Mouse (Mus musculus) CH12.LX (cell line): ENCODE measurements at regions not wholly inside any gene's neighbourhood (a gene's known extent, or its start where the extent isn't known, plus 50 kb on each side); places are given as distances from the start of the nearest gene placed in this dataset.

Source experiments
- CTCF ChIP-seq, 2 experiments: IDR thresholded peaks in 1 of 2; conservative IDR thresholded peaks in 1 of 2; 2 replicates each; pipeline ENCODE4 v1.5.1; 2011 to 2012; ENCODE audit warnings: low read depth in 2 of 2, low read length in 2 of 2, improper control_type of control experiment in 1 of 2, inconsistent platforms in 1 of 2, mild to moderate bottlenecking in 1 of 2, moderate library complexity in 1 of 2
- E2F4 ChIP-seq: IDR thresholded peaks from 2 replicates; pipeline ENCODE4 v1.6.1; 2011; ENCODE audit warnings: low read depth, low read length, improper control_type of control experiment; ENCODE audit not compliant: insufficient replicate concordance
- EP300 ChIP-seq: IDR thresholded peaks from 2 replicates; pipeline ENCODE4 v1.6.1; 2011; ENCODE audit warnings: low read length, improper control_type of control experiment
- JUND ChIP-seq: conservative IDR thresholded peaks from 2 replicates; pipeline ENCODE4 v1.6.1; 2011; ENCODE audit warnings: low read depth, low read length, improper control_type of control experiment
- MEF2A ChIP-seq: IDR thresholded peaks from 2 replicates; pipeline ENCODE4 v1.6.1; 2014; ENCODE audit warnings: low read depth, mild to moderate bottlenecking, inconsistent platforms, low read length, improper control_type of control experiment, borderline replicate concordance
- MXI1 ChIP-seq: IDR thresholded peaks from 2 replicates; pipeline ENCODE4 v1.6.1; 2011; ENCODE audit warnings: mild to moderate bottlenecking, low read depth, low read length, improper control_type of control experiment
- MYC ChIP-seq: IDR thresholded peaks from 2 replicates; pipeline ENCODE4 v1.6.1; 2011; ENCODE audit warnings: low read depth, mild to moderate bottlenecking, improper control_type of control experiment, low read length
- POLR2AphosphoS2 ChIP-seq: IDR thresholded peaks from 2 replicates; pipeline ENCODE4 v1.6.1; 2011; ENCODE audit warnings: low read depth, low read length, improper control_type of control experiment
- USF2 ChIP-seq: conservative IDR thresholded peaks from 2 replicates; pipeline ENCODE4 v1.6.1; 2011; ENCODE audit warnings: low read depth, low read length, improper control_type of control experiment
- ZC3H11A ChIP-seq: IDR thresholded peaks from 2 replicates; pipeline ENCODE4 v1.6.1; 2012; ENCODE audit warnings: low read depth, mild to moderate bottlenecking, inconsistent platforms, low read length, improper control_type of control experiment
- ZNF384 ChIP-seq: IDR thresholded peaks from 2 replicates; pipeline ENCODE4 v1.6.1; 2012; ENCODE audit warnings: low read depth, low read length, improper control_type of control experiment, inconsistent platforms

- TF ChIP-seq CTCF (conservative IDR thresholded peaks at IDR 0.05 in 1 of 2, IDR thresholded peaks at IDR 0.05 in 1 of 2; ENCODE audit: low read depth in 2 of 2, low read length in 2 of 2) (no peak), E2F4 (no peak), EP300 (no peak), ZC3H11A (no peak), ZNF384 (no peak), USF2 (no peak), MEF2A (no peak), POLR2AphosphoS2 (no peak), JUND (no peak), MXI1 (no peak), MYC (no peak)
These were observed 398.1 kb downstream of the Cd83 start for GRCm38 (mm10) chr13:44182544-44183191.
